Mouse (Mus musculus): ENCODE data around the gene Clhc1. TPM values are rescaled to one million over a fixed set of nuclear protein-coding genes. Genes with fewer than 3 reads are reported as not detected.

Clhc1 gene
- polyA plus RNA-seq (2021; fragmentation: Nextera tagmentation): 0.12 TPM in 1 of 2 replicates, not detected in the other
- long read RNA-seq, experiment 1, partial matches to known transcripts: 0 of 1 reads
- long read RNA-seq, experiment 1, other reads (novel, unspliced or antisense): 1 of 1 reads
- long read RNA-seq, experiment 2, partial matches to known transcripts: 0 of 1 reads
- long read RNA-seq, experiment 2, other reads (novel, unspliced or antisense): 1 of 1 reads

DNA sequence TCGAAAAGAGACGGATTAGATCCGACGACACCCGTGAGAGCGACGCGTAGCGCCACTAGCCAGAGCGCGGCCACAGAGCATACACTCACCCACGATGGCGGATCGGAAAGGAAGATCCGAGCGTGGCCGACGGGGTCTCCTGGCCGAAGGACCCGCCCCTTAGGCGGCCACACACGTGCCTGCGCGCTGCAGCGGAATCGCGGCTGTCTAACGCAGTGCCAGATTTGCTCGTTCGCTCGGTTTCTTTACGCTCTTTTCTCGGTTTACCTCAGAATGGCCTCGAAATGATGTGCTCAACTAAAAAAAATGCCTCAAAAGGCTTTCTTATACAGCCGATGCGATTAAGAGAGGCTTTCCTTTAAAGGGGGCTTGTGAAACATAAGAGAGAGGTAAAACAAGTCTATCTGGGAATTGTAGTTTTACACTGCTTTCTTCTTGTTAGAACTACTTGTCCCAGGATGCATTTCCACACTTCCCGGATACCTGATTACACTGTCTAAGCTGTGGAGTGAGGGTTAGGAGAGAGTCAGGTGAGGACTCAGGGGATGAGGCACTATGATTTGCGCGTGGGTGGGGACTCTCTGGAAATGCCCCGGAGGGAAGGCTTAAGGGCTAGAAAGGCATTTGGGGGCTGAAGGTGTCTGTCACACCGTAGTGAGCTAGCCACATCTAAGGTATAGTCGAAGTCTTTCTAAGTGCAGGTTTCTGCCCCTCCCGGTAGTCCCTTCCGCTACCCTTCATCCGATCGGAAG lies at the start of gene Clhc1, which contains the start of gene Rps27a:
Clhc1 (plus strand) TSS at position 199 of the 752 bp plus-strand sequence.
Rps27a (minus strand) TSS at position 358 of the 752 bp plus-strand sequence.

DNA sequence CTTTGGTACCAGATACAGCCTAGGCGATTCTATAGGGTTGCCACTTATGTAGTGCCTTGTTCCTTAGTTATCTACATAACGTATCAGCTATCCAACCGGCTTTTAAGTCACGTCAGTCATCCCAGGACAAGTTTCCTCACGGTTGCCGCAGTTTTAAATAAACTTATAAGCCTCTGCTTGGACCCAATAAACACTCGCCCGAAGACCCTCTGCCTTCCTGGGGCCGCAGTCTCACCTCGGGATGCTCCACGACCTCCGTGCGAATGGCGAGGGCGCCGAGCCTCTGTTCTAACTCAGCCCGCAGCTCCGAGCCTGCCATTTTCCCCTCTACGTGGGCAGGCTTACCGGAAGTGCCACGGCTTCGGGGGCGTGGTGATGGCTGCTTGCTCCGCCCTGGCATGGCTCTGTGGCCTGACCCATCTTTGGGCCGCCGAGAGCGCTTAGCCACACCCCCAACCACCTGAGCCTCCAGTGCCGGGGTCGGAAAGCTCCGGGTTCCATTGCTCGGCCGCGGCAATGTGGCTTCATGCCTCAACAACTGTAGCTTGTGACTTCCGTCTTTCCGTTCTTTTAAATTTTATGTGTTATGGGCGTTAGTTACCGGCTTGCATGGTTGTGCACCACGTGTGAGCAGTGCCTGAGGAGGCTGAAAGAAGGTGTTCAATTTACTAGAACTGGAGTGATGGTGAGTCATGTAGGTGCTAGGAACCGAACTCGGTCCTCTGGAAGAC lies 32.9 kb upstream of the Clhc1 start, which contains the start of gene Prorsd1:
Prorsd1 (minus strand) TSS at position 352 of the 731 bp plus-strand sequence.

DNA sequence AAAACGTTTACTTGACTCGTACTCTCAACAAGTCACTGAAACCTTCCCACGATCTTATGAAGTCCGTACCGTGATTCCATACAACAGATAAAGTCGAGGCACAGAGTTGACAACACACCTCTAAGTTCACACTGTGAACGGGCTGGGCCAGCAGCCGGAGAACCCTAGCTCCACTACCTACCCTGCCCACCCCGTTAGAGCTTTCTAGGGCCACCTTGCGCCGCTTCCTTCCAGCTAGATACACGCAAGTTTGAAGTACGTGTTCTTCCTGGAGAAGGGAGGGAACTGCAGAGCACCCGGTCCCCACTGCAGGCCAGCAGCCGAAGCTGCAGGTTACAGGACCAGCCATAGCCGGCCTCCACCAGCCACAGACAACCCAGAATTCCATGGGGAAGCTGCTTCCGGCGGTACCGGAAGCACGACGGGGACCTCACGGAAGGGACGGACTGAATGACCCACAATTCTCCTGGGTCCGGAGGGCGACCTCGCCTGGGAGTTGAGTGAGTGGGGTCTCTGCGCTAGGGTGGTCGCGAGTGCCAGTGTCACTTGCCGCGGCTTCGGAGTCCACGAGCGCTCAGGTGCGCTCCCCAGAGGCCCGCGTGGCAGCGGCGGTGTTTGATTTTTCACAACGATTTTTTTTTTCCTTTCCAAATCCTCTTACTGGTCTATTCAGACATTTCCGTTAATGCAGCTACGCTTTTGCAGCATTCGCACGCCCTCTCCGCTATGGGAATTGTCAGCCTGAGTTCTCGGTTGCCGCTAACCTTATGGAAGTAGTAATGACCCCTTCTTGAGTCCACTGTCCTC lies 21.6 kb upstream of the Clhc1 start, which contains the start of gene Mtif2:
Mtif2 (plus strand) TSS at position 421 of the 807 bp plus-strand sequence.

Other genes starting within 250 kb of the Clhc1 start
- 13.7 and 14.6 TPM in 2 replicates for gene Ccdc88a, start 174.3 kb upstream of the Clhc1 start, polyA plus RNA-seq (2021; fragmentation: Nextera tagmentation)
- gene Prorsd1, start 32.9 kb upstream of the Clhc1 start, polyA plus RNA-seq (2021; fragmentation: Nextera tagmentation): 7.2 and 8.6 TPM in 2 replicates
- gene Mtif2, start 21.5 kb upstream of the Clhc1 start, polyA plus RNA-seq (2021; fragmentation: Nextera tagmentation): 12.4 and 18.8 TPM in 2 replicates
- gene Rps27a, start 159 bp downstream of the Clhc1 start, polyA plus RNA-seq (2021; fragmentation: Nextera tagmentation): 1,648 and 1,673 TPM in 2 replicates
- gene Rtn4, start 145.0 kb downstream of the Clhc1 start, polyA plus RNA-seq (2021; fragmentation: Nextera tagmentation): 93.4 and 133 TPM in 2 replicates

Data from left cerebral cortex, adult 6 months (tissue).